Mouse (Mus musculus): ENCODE results near the gene Traf3. TPM values are rescaled to one million over a fixed set of nuclear protein-coding genes. Genes with fewer than 3 reads are reported as not detected.
A peak's percentile ranks its signal among the peaks of the same experiment; 100 is the strongest.

The Traf3 gene
- polyA plus RNA-seq, 1 experiment from 2014 or later = 5.1 TPM

DNA sequence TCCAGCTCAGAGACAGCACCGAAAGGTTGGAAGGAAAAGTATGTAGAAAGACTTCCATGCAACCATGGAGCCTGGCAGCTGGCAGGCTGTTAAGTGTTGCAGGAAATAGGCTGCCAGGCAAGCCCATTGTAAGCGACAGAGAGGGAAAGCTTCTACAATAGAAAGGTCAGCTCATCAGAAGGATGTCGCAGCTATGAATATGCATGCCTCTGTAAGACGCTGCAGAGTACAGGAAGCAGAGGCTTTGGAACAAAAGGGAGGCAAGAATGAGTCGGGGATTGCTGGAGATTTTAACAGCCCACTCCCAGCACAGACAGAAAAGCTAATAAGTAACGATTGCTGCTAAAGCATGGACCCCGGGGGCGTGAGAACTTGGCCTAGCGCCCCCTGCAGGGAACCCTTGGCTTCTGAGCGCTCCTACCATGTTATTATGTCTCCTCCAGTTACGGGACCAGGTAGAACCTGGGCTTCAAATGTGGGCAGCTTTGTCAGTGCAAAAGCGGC is 23.1 kb upstream of the Traf3 start:
- no peaks in the 10 kb centered on the region for H3K9me3 ChIP-seq (replicated peaks)
- H3K4me3 ChIP-seq = peak overlapping the region; percentile 6; the same call in 1 of the 2 replicates
- H3K36me3 ChIP-seq = no peaks in the 10 kb centered on the region
- peak overlapping the region; percentile 70 for H3K27ac ChIP-seq
- WGBS = 28% methylated on average over 12 of the region's 12 CpGs
- peak overlapping the region; percentile 51 for H3K4me2 ChIP-seq
- 0 out of 2 replicates have a peak overlapping the region, but pooled peaks have one; percentile 20 for H3K9ac ChIP-seq
- no peak for ATAC-seq (replicated peaks; ENCODE audit: insufficient number of reproducible peaks, insufficient read depth, low FRiP score, low read depth)
- H3K27me3 ChIP-seq = no peaks in the 10 kb centered on the region
- H3K4me1 ChIP-seq (replicated peaks) = peaks cover 26% of the 10 kb centered on the region

DNA sequence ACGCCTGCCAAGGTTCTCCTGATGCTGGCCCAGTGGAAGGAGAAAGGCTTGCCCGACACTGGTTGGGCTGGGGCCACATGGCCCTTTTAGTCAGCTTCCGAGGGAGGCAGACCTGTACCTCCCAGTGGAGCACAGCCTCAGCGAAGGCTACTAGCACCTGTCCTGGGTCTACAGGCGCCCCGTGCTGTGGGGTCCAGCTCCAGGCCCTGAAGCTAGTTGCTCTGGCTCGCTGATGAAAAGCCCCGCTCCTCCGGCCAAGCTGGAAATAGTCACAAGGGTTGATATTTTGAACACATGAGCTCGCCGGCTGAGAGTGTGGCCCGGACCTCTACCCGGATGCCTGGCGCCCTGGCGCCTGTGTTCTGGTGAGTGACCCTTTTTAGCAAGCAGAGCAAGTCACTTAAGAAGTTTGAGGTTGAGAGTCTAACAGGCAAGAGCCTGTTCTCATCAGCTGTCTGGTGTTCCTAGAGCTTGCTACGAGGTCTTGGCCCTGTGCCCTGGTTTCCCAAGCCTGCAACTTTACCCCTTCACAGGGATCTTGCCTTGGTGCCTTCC is 22.6 kb upstream of the Traf3 start:
- Histone ChIP-seq H3K4me2 (peak overlapping the region; percentile 51), H3K27me3 (no peaks in the 10 kb centered on the region), H3K27ac (peak overlapping the region; percentile 70), H3K36me3 (no peaks in the 10 kb centered on the region), H3K4me3 (peak overlapping the region; percentile 6; the same call in 1 of the 2 replicates), H3K9ac (0 out of 2 replicates have a peak overlapping the region, but pooled peaks have one; percentile 20), H3K4me1 (replicated peaks) (peaks cover 26% of the 10 kb centered on the region), H3K9me3 (replicated peaks) (no peaks in the 10 kb centered on the region)
- WGBS = 32% methylated on average over 16 of the region's 16 CpGs
- peak; percentile 45 for ATAC-seq (replicated peaks; ENCODE audit: insufficient number of reproducible peaks, insufficient read depth, low FRiP score, low read depth)

DNA sequence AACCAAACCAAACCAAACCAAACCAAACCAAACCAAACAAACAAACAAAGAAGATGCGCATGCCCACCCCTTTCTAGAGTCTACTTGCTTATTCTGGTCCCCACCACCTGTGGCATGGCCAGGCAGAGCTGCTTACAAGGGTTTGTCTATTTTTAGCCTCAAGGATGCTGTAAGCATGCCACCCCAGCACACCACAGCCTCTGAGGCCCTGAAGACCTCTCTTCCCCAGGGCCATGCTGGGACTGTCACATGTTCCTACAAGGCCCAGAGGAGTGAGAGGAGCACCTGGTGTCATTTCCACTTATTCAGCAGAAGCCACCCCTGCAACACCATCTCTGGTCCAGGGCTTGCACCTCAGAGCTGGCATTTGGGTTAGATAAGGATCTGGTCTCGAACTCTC is 21.6 kb upstream of the Traf3 start:
- H3K27me3 ChIP-seq = no peaks in the 10 kb centered on the region
- H3K9ac ChIP-seq = no peak overlapping the region
- no peak overlapping the region for H3K27ac ChIP-seq
- H3K4me1 ChIP-seq (replicated peaks) = peaks cover 29% of the 10 kb centered on the region
- H3K9me3 ChIP-seq (replicated peaks) = no peaks in the 10 kb centered on the region
- no peak overlapping the region for H3K4me3 ChIP-seq
- 0 out of 2 replicates have a peak, but pooled peaks have one; percentile 36 for ATAC-seq (replicated peaks; ENCODE audit: insufficient number of reproducible peaks, insufficient read depth, low FRiP score, low read depth)
- no peaks in the 10 kb centered on the region for H3K36me3 ChIP-seq
- H3K4me2 ChIP-seq = no peak overlapping the region
- WGBS = 79% methylated on average over 2 of the region's 2 CpGs

- H3K9me3 ChIP-seq (replicated peaks) = no peaks in the 10 kb centered on the region
- H3K4me1 ChIP-seq (replicated peaks) = peaks cover 31% of the 10 kb centered on the region
- H3K4me2 ChIP-seq = no peak overlapping the region
- H3K27me3 ChIP-seq = no peaks in the 10 kb centered on the region
- 53% methylated on average over 9 of the region's 9 CpGs for WGBS
- no peaks in the 10 kb centered on the region for H3K36me3 ChIP-seq
- H3K4me3 ChIP-seq = no peak overlapping the region
- no peak for ATAC-seq (replicated peaks; ENCODE audit: insufficient number of reproducible peaks, insufficient read depth, low FRiP score, low read depth)
- no peak overlapping the region for H3K9ac ChIP-seq
- H3K27ac ChIP-seq = no peak overlapping the region
These were observed 20.9 kb upstream of the Traf3 start for GRCm38 (mm10) chr12:111145269-111145668.

DNA sequence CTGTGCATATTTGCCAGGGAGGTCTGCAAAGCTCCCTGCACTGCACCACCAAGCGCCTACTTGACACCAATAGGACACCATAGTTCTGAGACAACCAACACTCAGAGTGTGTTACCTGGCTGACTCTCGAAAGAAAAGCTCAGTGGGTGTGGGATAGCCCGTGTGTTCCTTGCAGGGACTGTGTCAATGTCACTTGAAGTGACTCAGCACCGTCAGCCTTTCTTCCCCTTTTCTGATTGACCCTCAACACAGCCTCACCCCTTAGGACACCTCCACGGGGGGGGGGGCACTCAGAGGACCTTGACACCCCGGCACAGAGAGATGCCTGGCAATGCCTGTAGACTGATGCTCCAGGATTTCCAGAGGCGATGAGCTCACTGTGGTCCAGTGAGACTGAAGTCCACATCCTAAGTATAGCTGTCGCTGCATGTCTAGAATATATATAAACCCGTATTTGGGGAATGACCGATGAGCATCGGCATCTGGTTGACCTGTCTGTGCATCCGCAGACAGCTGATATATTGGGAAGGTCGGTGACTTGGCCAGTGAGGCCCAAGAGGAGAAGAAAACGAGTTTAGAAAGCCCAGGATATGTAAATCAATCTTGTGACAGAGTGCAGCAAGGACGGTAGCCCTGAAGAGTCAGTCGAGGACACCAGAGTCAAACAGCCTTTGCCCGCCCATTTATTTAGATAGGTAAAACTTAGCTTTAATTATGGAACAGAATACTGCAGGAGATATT is 16.5 kb upstream of the Traf3 start:
- H3K9ac ChIP-seq = no peak overlapping the region
- no peak for ATAC-seq (replicated peaks; ENCODE audit: insufficient number of reproducible peaks, insufficient read depth, low FRiP score, low read depth)
- H3K9me3 ChIP-seq (replicated peaks) = no peaks in the 10 kb centered on the region
- no peaks in the 10 kb centered on the region for H3K27me3 ChIP-seq
- H3K4me1 ChIP-seq (replicated peaks) = peaks cover 16% of the 10 kb centered on the region
- H3K4me3 ChIP-seq = no peak overlapping the region
- H3K27ac ChIP-seq = no peak overlapping the region
- 60% methylated on average over 17 of the region's 17 CpGs for WGBS
- H3K4me2 ChIP-seq = no peak overlapping the region
- no peaks in the 10 kb centered on the region for H3K36me3 ChIP-seq

DNA sequence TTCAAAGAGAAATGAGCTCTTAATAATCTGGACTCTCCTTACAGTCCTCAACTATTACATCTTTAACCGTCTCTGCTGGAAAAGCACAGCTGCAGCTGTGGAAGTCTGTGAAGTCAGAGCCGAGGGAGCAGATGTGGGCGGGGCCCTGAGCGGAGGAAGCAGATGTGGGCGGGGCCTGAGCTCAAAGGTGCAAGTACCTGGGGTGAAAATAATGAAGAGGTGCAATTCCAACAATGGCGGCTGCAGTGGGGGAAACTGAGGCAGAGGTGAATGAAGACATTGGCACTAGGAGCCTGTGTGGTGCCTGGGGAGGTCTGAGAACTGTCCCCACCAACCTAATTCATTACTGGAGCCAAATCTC is 16.0 kb upstream of the Traf3 start:
- Histone ChIP-seq H3K36me3 (no peaks in the 10 kb centered on the region), H3K27me3 (no peaks in the 10 kb centered on the region), H3K9me3 (replicated peaks) (no peaks in the 10 kb centered on the region), H3K4me3 (no peak overlapping the region), H3K9ac (no peak overlapping the region), H3K27ac (no peak overlapping the region), H3K4me2 (no peak overlapping the region), H3K4me1 (replicated peaks) (peaks cover 11% of the 10 kb centered on the region; the same call in 1 of the 2 replicates)
- 13% methylated on average over 6 of the region's 6 CpGs for WGBS
- no peak for ATAC-seq (replicated peaks; ENCODE audit: insufficient number of reproducible peaks, insufficient read depth, low FRiP score, low read depth)

DNA sequence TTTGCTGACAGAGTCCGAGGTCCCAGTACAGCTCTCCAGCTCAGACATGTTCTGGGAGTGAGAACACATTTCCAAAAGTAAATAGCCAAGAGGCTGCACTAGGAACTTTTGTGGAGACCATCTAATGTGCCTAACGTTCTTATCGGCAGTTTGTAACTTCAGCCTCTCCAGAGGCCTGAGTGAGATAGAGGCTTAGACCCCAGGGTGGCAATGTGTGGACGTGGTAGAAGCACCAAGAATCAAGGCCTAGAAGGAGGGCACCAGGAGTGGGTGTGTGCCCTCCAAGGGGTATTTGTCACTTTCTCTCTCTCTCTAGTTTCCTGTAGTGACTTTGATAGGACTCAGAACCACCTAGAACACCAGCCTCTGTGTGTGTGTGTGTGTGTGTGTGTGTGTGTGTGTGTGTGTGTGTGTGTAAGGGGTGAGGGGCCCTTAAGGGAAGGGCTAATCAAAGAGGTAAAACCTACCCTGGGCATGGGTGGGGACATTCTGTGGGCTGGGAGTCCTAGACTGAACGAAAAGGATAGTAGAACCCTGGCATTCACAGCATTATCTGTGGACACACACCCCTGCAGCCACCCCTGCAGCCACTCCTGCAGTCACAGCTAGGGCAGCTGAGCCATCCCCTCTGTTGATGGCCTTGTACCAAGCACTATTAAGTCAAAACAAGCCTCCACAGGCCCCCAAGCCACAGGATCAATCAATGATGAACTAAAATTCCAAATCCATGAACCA is 14.6 kb upstream of the Traf3 start:
- Histone ChIP-seq H3K36me3 (no peaks in the 10 kb centered on the region), H3K4me1 (replicated peaks) (peaks cover 10% of the 10 kb centered on the region; the same call in 1 of the 2 replicates), H3K9ac (no peak overlapping the region), H3K4me3 (no peak overlapping the region), H3K27me3 (no peaks in the 10 kb centered on the region), H3K9me3 (replicated peaks) (no peaks in the 10 kb centered on the region), H3K27ac (no peak overlapping the region), H3K4me2 (no peak overlapping the region)
- 71% methylated on average over 5 of the region's 5 CpGs for WGBS
- no peak for ATAC-seq (replicated peaks; ENCODE audit: insufficient number of reproducible peaks, insufficient read depth, low FRiP score, low read depth)

- no peak overlapping the region for H3K27ac ChIP-seq
- H3K4me3 ChIP-seq = no peak overlapping the region
- no peaks in the 10 kb centered on the region for H3K9me3 ChIP-seq (replicated peaks)
- H3K36me3 ChIP-seq = no peaks in the 10 kb centered on the region
- H3K27me3 ChIP-seq = no peaks in the 10 kb centered on the region
- no peak overlapping the region for H3K9ac ChIP-seq
- no peak for ATAC-seq (replicated peaks; ENCODE audit: insufficient number of reproducible peaks, insufficient read depth, low FRiP score, low read depth)
- H3K4me1 ChIP-seq (replicated peaks) = peaks cover 10% of the 10 kb centered on the region; the same call in 1 of the 2 replicates
- no peak overlapping the region for H3K4me2 ChIP-seq
- WGBS = 84% methylated on average over 6 of the region's 6 CpGs
These were observed 13.6 kb upstream of the Traf3 start for GRCm38 (mm10) chr12:111152579-111152978.

DNA sequence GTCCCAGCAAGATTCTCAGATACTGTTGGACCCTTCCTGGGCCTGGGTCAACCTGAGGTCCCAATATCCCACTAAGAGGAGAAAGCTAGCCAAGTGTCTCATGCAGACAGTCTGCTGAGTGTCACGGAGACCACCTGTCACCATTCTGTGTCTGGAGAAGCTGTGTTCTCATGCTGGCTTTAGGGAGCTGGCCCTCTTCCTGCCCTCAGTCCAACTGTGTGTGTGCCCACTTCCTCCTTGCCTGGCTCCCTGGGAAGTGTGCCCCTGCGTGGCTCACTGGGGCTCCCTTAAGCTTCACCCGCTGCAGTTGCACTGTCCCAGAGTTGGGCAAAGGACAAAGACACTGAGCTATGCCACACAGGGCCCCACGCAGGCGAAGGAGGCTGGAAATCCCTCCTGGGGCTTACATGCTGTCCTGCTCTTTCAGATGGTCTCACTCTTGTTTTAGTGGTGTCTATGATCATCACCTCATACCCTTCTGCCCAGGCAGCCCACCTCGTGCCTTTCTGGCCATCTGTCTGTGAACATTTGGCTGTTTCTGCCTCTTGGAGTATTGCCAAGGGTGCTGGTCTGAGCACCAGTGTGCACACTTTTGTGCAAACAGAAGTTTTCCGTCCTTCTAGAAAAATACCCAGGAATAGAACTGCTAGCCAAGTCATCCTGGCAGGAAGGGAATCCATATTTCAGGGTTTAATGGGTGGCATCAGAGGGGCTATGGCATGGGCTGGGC is 13.0 kb upstream of the Traf3 start:
- H3K4me2 ChIP-seq = no peak overlapping the region
- no peak overlapping the region for H3K4me3 ChIP-seq
- peaks cover 10% of the 10 kb centered on the region; the same call in 1 of the 2 replicates for H3K4me1 ChIP-seq (replicated peaks)
- H3K36me3 ChIP-seq = no peaks in the 10 kb centered on the region
- H3K9me3 ChIP-seq (replicated peaks) = no peaks in the 10 kb centered on the region
- ATAC-seq (replicated peaks; ENCODE audit: insufficient number of reproducible peaks, insufficient read depth, low FRiP score, low read depth) = no peak
- H3K9ac ChIP-seq = no peak overlapping the region
- no peaks in the 10 kb centered on the region for H3K27me3 ChIP-seq
- H3K27ac ChIP-seq = no peak overlapping the region
- WGBS = 69% methylated on average over 7 of the region's 7 CpGs

GRCm38 (mm10) chr12:111153946-111154345 is 12.2 kb upstream of the Traf3 start:
- no peak overlapping the region for H3K9ac ChIP-seq
- no peaks in the 10 kb centered on the region for H3K27me3 ChIP-seq
- WGBS = 70% methylated on average over 5 of the region's 5 CpGs
- H3K9me3 ChIP-seq (replicated peaks) = no peaks in the 10 kb centered on the region
- peaks cover 8% of the 10 kb centered on the region; the same call in 1 of the 2 replicates for H3K4me1 ChIP-seq (replicated peaks)
- no peaks in the 10 kb centered on the region for H3K36me3 ChIP-seq
- no peak for ATAC-seq (replicated peaks; ENCODE audit: insufficient number of reproducible peaks, insufficient read depth, low FRiP score, low read depth)
- H3K4me2 ChIP-seq = no peak overlapping the region
- no peak overlapping the region for H3K27ac ChIP-seq
- no peak overlapping the region for H3K4me3 ChIP-seq

GRCm38 (mm10) chr12:111154641-111155040 is 11.5 kb upstream of the Traf3 start:
- Histone ChIP-seq H3K36me3 (no peaks in the 10 kb centered on the region), H3K9ac (no peak overlapping the region), H3K4me3 (no peak overlapping the region), H3K27ac (no peak overlapping the region), H3K27me3 (no peaks in the 10 kb centered on the region), H3K9me3 (replicated peaks) (no peaks in the 10 kb centered on the region), H3K4me2 (no peak overlapping the region), H3K4me1 (replicated peaks) (peaks cover 7% of the 10 kb centered on the region; the same call in 1 of the 2 replicates)
- no peak for ATAC-seq (replicated peaks; ENCODE audit: insufficient number of reproducible peaks, insufficient read depth, low FRiP score, low read depth)
- WGBS = 52% methylated on average over 6 of the region's 6 CpGs

Data from heart, embryonic 15.5 days (tissue).